Mouse (Mus musculus) heart, embryonic 11.5 days (tissue): ENCODE measurements around the gene Strn4. TPM values are rescaled to one million over a fixed set of nuclear protein-coding genes. Genes with fewer than 3 reads are reported as not detected.

Source experiments
- ATAC-seq: fragments of 200-750 bp; cut with Nextera tagmentation; replicated peaks from 2 replicates; pipeline ENCODE4 v1.8.0; 2017; ENCODE audit warnings: moderate library complexity; ENCODE audit not compliant: insufficient number of reproducible peaks, low FRiP score, low TSS enrichment
- H3K27ac ChIP-seq: fragments of 300-500 bp; sonication (generic); 2 replicates; pipeline ENCODE4 v1.5.1; 2014; ENCODE audit warnings: mild to moderate bottlenecking, low read depth, low read length
- H3K27me3 ChIP-seq: fragments of 300-500 bp; sonication (generic); 2 replicates; pipeline ENCODE4 v1.6.1; 2014; ENCODE audit warnings: mild to moderate bottlenecking, low read length, mixed read lengths; ENCODE audit not compliant: control insufficient read depth, insufficient read depth
- H3K36me3 ChIP-seq: fragments of 300-500 bp; sonication (generic); 2 replicates; pipeline ENCODE4 v1.6.1; 2014; ENCODE audit warnings: mild to moderate bottlenecking, low read length, moderate library complexity, mixed read lengths; ENCODE audit not compliant: control insufficient read depth, insufficient read depth
- H3K4me1 ChIP-seq: fragments of 300-500 bp; sonication (generic); 2 replicates; pipeline ENCODE4 v1.6.1; 2014; ENCODE audit warnings: low read length; ENCODE audit not compliant: control insufficient read depth, insufficient read depth
- H3K4me2 ChIP-seq: fragments of 300-500 bp; sonication (generic); 2 replicates; pipeline ENCODE4 v1.6.1; 2014; ENCODE audit warnings: mild to moderate bottlenecking, moderate library complexity
- H3K4me3 ChIP-seq: fragments of 300-500 bp; sonication (generic); 2 replicates; pipeline ENCODE4 v1.5.1; 2014; ENCODE audit warnings: low read depth, low read length
- H3K9ac ChIP-seq: fragments of 300-500 bp; sonication (generic); 2 replicates; pipeline ENCODE4 v1.6.1; 2014; ENCODE audit warnings: mild to moderate bottlenecking, low read depth, low read length, moderate library complexity
- H3K9me3 ChIP-seq: fragments of 300-500 bp; sonication (generic); replicated peaks from 2 replicates; pipeline ENCODE4 v1.6.1; 2016; ENCODE audit warnings: low read length; ENCODE audit not compliant: control insufficient read depth
- WGBS: fragments of 180-500 bp; shearing (Covaris S2); extraction: QIAGEN DNeasy Blood & Tissue Kit; methylation state at CpG from one replicate; pipeline ENCODE4 v1.1.7; 2014; ENCODE audit not compliant: insufficient replicate concordance; 5-methylcytosine and 5-hydroxymethylcytosine counted together
- polyA plus RNA-seq: library from polyadenylated mRNA; unstranded; fragments of >200 nt; fragmentation: Nextera tagmentation; extraction: Ambion mirVana; gene quantifications from 2 replicates; pipeline ENCODE4 v1.2.1, GENCODE M21; 2014

Gene Strn4
- polyA plus RNA-seq = 81.4 and 86.8 TPM in 2 replicates

DNA sequence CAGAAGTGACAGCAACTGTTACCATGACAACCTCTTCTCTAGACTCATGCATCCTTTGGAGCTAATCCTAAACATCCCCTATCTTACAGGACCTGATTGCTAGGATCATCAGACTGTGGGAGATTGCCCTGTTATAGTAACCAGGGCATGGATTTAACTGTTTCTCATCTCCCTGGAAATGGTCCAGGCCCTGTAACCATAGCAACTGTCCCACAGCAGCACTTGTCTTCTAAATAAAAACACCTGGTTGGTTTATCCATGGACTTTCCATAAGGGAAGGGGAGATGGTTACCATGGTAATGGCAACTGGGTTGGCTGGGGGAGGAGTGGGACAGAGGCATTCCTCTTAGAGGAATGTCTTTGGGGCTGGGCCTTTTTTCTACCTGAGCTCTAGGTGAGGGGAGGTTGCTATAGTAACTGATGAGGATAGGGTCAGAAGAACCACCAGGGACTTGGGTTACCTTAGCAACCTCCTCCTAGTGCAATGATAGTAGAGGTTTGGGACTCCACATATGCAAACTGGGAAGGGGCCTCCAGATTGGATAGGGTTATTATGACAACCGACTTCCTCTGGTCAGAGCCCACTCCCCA is at the start of gene Strn4:
TSS of gene Strn4 (plus strand) at position 539 of the 591 bp plus-strand sequence.
- Histone ChIP-seq H3K4me2 (peak within 1 kb of the TSS; percentile 99), H3K4me3 (peak within 1 kb of the TSS; percentile 95), H3K36me3 (peaks cover 4% of the 10 kb centered on the region), H3K27me3 (peaks cover 20% of the 10 kb centered on the region), H3K9ac (peak within 1 kb of the TSS; percentile 100), H3K4me1 (peaks cover 48% of the 10 kb centered on the region), H3K27ac (peak within 1 kb of the TSS; percentile 93), H3K9me3 (no peaks in the 10 kb centered on the region)
- no peak for ATAC-seq
- WGBS = 15% methylated on average over 1 of the region's 1 CpGs

DNA sequence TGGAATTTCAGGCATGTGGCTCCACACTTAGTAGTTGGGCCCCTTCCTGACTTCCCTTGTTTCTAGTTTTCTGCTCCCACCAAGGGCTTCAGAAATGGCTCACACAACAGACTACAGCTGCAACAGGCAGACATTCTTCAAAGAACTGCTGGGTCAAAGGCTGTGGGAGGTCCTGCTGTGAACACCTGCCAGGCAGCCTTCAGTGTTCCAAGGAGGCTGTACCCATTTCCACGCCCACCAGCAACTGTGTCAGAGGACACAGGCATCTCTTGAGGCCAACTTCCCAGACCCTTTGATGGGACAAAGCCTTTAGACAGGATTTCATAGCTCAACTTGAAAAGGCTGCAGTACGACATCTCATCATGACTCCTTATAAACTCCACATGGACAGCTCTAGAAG is 49.2 kb upstream of the Strn4 start:
- Histone ChIP-seq H3K4me3 (no peak overlapping the region), H3K9ac (no peak overlapping the region), H3K9me3 (no peaks in the 10 kb centered on the region), H3K4me2 (no peak overlapping the region), H3K4me1 (peaks cover 4% of the 10 kb centered on the region; the same call in 1 of the 2 replicates), H3K27ac (no peak overlapping the region), H3K27me3 (no peaks in the 10 kb centered on the region), H3K36me3 (no peaks in the 10 kb centered on the region)
- no peak for ATAC-seq
- WGBS = 56% methylated on average over 2 of the region's 2 CpGs

DNA sequence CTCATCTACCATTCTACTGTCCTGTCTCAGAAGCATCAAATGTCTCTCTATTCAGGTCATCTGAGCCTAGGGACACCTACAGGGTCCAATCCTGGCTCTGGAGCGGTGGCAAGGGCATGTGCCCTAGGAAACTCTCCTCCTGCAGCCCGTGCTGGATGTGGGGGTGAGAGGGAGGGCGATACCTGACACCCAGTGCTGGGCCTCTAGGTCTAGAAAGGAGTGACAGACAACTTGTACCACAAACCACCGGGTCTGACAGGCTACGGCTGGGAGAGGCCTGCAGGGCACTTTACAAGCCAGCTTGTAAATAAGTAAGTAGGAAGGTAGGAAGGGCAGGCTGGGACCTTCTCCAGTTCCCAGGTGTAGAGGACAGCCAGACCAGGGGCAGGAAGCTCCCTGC is 39.8 kb upstream of the Strn4 start:
- no peaks in the 10 kb centered on the region for H3K36me3 ChIP-seq
- no peak overlapping the region for H3K27ac ChIP-seq
- no peak for ATAC-seq
- H3K9me3 ChIP-seq = 0 out of 2 replicates have a peak, but pooled peaks cover 2% of the 10 kb centered on the region
- H3K9ac ChIP-seq = no peak overlapping the region
- no peaks in the 10 kb centered on the region for H3K27me3 ChIP-seq
- no peaks in the 10 kb centered on the region for H3K4me1 ChIP-seq
- H3K4me2 ChIP-seq = no peak overlapping the region
- 53% methylated on average over 5 of the region's 5 CpGs for WGBS
- H3K4me3 ChIP-seq = no peak overlapping the region

DNA sequence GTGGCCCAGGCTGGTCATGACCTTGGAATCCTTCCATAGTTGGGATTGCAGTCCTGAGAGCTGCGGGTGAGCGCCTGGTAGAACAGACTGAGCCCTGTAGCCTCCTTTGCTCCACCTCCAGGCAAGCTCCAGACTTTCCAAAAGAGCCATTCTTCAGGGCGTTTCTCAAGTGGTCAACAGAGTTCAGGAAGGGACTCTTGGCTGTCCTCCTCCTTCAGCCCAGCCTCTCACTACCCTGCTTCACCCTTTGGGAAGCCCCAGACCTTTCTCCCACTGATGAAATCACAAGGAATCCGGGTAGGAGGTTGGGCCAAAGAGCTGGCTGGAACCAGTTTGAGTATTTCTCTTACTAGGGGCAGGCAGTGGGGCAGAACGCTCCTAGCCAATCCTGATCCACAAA is 35.6 kb upstream of the Strn4 start:
- 54% methylated on average over 5 of the region's 5 CpGs for WGBS
- Histone ChIP-seq H3K27me3 (no peaks in the 10 kb centered on the region), H3K4me1 (peaks cover 17% of the 10 kb centered on the region), H3K4me3 (no peak overlapping the region), H3K9me3 (no peaks in the 10 kb centered on the region), H3K36me3 (no peaks in the 10 kb centered on the region), H3K27ac (no peak overlapping the region), H3K4me2 (no peak overlapping the region), H3K9ac (no peak overlapping the region)
- no peak for ATAC-seq

DNA sequence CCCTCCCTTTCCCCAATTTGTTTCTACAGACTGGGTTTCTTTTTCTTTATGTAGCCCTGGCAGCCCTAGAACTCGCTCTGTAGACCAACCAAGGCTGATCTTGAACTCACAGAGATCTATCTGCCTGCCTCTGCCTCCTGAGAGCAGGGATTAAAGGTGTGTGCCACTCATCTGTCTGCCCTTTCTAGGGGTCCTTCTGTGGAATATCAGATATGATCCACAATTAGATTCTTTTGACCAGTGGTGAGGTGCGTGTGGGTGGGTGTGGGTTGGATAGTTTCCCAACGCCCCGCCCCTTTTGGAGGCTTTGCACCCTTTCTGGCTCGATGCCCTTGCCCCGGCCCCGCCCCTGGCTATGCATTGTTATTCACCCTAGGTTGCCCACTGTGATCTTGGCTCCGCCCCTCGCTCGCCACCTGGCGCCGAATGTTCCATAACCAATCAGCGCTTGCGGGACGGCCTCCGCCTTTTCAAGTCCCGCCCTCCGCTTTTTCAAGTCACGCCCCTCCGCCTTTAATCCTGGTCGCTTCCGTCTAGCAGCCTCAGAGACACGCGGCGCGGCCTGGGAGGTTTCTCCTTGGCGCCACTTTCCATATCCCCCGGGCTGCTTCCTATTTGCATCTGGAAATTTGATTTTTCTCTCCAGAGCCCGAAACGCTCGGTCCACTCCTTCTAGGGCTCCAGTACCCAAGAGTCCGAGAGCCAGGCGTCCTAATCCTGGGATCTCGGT is 34.7 kb upstream of the Strn4 start, which contains the start of gene Slc1a5:
TSS of gene Slc1a5 (plus strand) at position 516 of the 730 bp plus-strand sequence.
- H3K4me1 ChIP-seq = peaks cover 17% of the 10 kb centered on the region
- H3K9ac ChIP-seq = peak within 1 kb of the TSS; percentile 76
- no peaks in the 10 kb centered on the region for H3K36me3 ChIP-seq
- H3K9me3 ChIP-seq = no peaks in the 10 kb centered on the region
- 0 out of 2 replicates have a peak within 1 kb of the TSS, but pooled peaks have one; percentile 16 for H3K27ac ChIP-seq
- no peaks in the 10 kb centered on the region for H3K27me3 ChIP-seq
- H3K4me3 ChIP-seq = peak within 1 kb of the TSS; percentile 71
- 3% methylated on average over 33 of the region's 34 CpGs for WGBS
- ATAC-seq = peak; percentile 79
- H3K4me2 ChIP-seq = peak within 1 kb of the TSS; percentile 99

DNA sequence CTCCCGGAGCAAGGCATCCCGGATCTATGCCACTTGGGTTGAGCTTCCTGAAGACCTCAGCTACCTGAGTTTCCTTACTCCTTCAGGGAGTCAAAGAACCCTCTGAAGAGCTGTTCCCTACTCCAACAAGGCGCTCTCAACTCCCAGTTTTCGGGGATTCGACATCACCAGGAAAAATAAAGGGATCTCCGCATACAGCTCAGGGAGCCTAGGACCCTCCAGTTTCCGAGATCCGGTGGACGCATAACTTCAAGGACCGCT is 34.2 kb upstream of the Strn4 start:
- H3K4me3 ChIP-seq = peak overlapping the region; percentile 71
- H3K9me3 ChIP-seq = no peaks in the 10 kb centered on the region
- H3K9ac ChIP-seq = peak overlapping the region; percentile 76
- ATAC-seq = no peak
- H3K27ac ChIP-seq = 0 out of 2 replicates have a peak overlapping the region, but pooled peaks have one; percentile 16
- under 1% methylated on average over 10 of the region's 10 CpGs for WGBS
- H3K36me3 ChIP-seq = no peaks in the 10 kb centered on the region
- H3K4me2 ChIP-seq = peak overlapping the region; percentile 99
- peaks cover 17% of the 10 kb centered on the region for H3K4me1 ChIP-seq
- H3K27me3 ChIP-seq = no peaks in the 10 kb centered on the region

- no peak for ATAC-seq
- peaks cover 17% of the 10 kb centered on the region for H3K4me1 ChIP-seq
- H3K4me2 ChIP-seq = peak overlapping the region; percentile 99
- WGBS = under 1% methylated on average over 60 of the region's 60 CpGs
- 0 out of 2 replicates have a peak overlapping the region, but pooled peaks have one; percentile 16 for H3K27ac ChIP-seq
- H3K36me3 ChIP-seq = 0 out of 2 replicates have a peak, but pooled peaks cover 2% of the 10 kb centered on the region
- no peaks in the 10 kb centered on the region for H3K27me3 ChIP-seq
- no peaks in the 10 kb centered on the region for H3K9me3 ChIP-seq
- peak overlapping the region; percentile 76 for H3K9ac ChIP-seq
- peak overlapping the region; percentile 71 for H3K4me3 ChIP-seq
Observed at GRCm38 (mm10) chr7:16781816-16782554, 33.7 kb upstream of the Strn4 start.

DNA sequence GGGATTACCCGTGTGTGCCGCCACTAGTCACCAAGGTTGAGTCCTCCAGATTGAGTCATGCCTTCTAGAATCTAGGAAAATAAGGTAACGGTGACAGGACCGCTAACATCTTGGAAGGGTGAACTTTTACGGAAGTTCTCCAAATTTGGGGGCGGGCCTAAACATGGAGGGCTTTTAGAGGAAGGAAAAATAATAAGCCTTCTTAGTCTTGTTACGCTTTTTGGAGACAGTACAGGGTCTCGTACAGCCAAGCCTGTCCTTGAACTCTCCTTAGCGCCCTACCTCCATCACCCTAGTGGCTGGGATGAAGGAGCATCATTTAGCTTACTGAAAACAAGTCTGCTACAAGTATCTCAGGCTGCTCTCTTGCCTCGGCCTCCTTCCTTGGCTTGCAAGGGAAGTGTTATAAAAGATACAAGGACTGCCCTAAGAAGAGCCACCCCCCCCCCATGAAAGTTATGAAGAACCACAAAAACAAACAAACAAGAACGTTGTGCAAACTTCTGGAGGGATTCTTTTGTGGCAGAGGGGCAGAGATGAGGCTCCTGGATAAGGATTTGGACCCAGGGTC is 33.0 kb upstream of the Strn4 start:
- Histone ChIP-seq H3K36me3 (0 out of 2 replicates have a peak, but pooled peaks cover 2% of the 10 kb centered on the region), H3K4me3 (peak overlapping the region; percentile 71), H3K9ac (peak overlapping the region; percentile 76), H3K27ac (no peak overlapping the region; the same call in 1 of the 2 replicates), H3K27me3 (no peaks in the 10 kb centered on the region), H3K4me1 (peaks cover 17% of the 10 kb centered on the region), H3K4me2 (peak overlapping the region; percentile 99), H3K9me3 (no peaks in the 10 kb centered on the region)
- ATAC-seq = no peak
- WGBS = 4% methylated on average over 11 of the region's 11 CpGs
